Mouse (Mus musculus): ENCODE data around the gene Ube3a. TPM values are rescaled to one million over a fixed set of nuclear protein-coding genes. Genes with fewer than 3 reads are reported as not detected.

Gene Ube3a
- 107 and 120 TPM in 2 replicates for polyA plus RNA-seq (2012; rRNA removed)

GRCm38 (mm10) chr7:59228045-59228865, at the start of gene Ube3a:
Gene Ube3a (plus strand): TSS chr7:59228750.

All from colon, adult 2 months (tissue).